Mouse (Mus musculus): Measurements from ENCODE around the gene Gpr62. TPM values are rescaled to one million over a fixed set of nuclear protein-coding genes. Genes with fewer than 3 reads are reported as not detected.

Gpr62 gene
- total RNA-seq, 2 experiments from 2014 or later = 0.44 to 0.65 TPM

GRCm38 (mm10) chr9:106457163-106457559, 8.6 kb downstream of the Gpr62 start:
- no peak for DNase-seq (ENCODE audit: low spot score in 2 of 2)

DNA sequence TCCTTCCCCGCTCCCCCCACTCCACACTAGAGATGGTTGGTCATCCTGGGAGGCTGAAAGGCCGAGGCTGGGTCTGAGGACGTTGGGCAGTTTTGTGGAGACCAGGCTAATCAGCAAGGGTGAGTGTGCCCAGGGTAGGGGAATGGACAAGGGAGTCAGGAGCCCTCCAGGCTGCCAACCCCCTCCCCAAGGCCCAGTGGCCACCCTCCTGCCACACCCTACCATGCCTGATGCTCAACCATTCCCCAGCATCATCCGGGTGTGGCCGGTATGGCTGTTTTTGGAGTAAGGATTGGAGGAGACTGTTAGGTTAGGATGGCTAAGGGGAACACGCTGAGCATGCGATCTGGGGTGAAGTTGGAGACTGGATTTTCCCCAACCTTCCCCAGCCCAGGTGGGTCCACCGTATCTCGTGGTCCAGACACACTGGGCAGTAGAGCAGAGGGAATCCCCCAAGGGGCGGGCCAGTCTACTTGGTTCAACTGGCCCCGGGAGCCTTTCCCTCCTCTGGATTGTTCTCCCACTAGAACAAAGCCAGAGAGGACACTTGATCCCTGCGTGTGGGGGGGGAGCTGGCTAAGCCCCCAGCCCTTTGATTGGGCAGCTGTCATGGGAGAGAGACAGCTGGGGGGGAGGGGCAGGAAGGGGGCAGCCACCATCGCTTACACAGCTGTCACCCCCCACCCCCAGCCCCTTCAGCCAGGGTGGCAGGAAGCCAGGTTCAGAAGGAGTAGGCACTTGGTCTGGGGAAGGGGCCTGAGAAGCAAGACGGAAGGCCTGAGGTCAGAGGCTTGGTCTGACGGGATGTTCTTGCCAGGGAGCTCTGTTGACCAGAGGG, 9.2 kb downstream of the Gpr62 start:
- DNase-seq (ENCODE audit: low spot score in 2 of 2) = peak; percentile 42 to 67

DNA sequence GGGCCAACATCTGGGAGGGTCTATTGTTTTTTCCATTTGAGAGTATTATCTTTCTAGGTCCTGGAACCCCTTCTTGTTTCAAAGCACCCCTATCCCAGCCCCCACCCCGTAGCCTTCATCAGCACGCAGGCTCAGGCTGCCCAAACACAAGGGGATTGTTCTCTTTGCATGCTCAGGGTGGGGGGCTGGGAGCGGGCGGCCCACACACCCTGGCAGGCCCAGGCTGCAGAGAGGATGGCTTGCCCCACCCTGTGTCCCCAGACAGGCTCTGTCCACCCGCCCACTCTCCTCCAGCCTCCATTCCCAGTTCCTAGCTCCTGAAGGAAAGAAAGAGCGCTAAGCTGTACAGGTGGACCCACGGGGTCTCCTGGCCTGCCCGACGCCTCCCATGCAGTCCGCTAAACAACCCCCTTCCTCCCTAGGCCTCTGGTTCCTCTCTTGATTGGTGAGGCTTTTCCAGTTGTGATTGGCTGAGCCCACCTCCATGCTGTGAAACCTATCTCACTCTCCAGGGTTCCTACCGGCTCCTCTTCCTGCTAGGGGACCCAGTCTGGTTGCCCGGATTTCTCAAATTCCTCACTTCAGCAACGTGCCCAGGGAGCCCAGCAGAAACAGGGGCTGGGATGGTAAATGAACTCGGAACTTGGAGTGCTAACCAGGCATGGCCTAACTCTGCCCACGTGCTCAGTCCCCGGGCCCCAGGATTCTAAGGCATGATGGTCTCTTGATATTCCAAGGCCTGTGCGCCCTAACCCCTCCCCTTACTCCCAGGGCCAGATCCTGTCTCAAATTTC, 10.7 kb downstream of the Gpr62 start:
- DNase-seq (ENCODE audit: low spot score in 2 of 2) = no peak

DNA sequence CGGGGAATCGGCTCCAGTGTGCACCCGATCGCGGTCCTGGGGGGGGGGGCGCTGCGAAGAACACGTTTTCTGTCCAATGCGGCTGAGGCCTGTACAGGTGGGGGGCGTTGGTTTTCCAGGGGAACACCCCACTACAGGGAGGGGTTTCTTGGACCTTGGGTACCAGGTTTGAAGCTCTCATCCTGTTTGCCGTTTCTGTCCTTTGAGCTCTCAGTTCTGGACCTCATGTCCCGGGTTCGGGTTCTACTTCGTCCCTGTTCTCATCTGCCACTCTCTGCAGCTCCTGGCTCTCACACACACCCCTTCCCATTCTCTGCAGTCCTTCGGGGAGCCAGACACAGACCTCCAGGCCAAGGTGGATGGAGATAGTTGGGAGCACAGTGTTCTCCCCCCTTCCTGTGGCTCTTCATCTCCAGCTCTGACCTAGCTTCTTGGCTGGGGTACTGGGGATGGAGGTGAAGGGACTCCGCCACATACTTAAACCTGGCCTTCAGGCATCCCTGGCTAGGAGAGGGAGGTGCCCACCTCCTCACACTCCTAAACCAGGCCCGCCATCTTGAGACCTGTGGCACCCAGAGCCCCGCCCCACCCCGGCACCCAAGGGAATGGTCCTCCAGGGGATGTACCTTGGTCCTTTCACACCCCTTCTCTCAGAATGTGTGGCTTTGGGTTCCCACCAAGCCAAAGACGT, 11.5 kb downstream of the Gpr62 start:
- no peak for DNase-seq (ENCODE audit: low spot score in 2 of 2)

DNA sequence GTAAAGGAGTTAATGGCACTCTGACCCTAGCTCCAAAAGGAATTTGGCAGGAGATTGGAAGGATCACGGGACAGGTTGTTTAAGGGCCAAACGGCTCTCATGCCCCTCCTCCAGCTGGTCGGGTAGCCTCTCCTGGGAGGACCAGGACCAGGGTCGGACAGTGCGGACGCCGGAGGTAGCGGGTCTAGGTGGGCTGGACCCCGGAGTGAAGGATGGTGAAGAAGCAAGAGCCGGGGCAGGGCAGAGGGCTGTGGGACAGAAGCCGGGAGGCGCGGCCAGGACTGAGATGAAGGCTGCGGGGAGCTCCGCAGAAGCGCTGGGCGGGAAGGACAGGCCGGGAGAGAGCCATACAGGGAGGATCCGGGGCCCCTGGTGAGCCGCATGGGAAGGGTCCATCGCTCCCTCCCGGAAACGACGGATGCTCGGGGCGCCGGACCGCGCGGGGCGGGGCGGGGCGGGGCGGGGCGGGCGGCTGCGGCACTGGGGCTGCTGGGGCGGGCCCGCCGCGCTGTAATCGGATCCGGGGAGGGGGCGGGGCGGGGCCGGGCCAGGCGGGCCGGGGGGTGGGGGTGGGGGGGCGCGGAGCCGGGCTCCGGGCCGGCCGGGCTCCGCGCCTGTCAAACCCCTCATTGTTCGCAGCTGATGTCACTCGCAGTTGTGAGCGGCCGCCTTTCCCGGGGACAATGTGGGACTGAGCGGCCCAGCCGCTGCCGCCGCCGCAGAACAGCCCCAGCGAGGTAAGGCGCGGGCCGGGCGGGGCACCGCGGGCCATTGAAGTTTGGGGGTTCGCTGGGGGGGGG, 12.3 kb downstream of the Gpr62 start, which contains the start of gene Pcbp4:
TSS of gene Pcbp4 (plus strand) at position 21 of the 800 bp plus-strand sequence.
- DNase-seq (ENCODE audit: low spot score in 2 of 2) = peak in 1 of 2 experiments; percentile 73

DNA sequence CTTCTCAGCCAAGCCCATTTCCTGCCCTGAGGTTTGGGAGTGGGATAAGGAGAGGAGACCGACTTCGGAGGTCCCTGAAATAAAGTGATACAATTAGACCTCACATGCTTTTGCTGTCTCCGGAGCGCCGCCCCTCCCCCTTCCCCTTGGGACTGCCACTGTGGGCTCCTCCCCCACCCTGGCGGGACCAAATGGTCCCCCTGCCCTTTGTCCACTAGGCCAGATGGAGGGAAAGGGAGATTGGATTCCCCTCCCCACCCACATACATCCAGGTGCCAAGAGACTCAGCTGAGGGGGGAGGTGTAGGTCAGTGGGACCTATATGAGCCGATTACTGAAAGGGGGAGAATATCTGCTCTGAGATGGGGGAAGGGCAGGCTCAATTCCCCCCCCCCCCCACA, 12.9 kb downstream of the Gpr62 start:
- no peak for DNase-seq (ENCODE audit: low spot score in 2 of 2)

DNA sequence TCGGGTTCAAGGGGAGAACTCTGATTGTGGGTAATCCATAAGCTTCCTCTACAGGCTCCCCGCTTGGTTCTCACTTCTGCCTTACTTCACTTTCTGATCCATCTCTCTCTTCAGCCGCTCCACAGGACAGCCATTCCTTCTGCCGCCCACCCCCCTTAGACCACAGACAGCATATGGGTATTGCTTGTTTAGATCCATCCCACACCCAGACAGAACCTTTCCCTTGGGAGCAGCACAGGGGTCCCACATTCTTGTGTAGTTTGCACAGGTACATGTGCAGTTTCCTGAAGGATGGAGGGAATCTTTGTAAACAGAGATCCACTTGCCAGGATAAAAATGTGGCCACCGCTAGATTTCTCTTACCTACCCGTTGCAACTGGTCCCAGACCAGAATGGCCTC, 13.4 kb downstream of the Gpr62 start:
- DNase-seq (ENCODE audit: low spot score in 2 of 2) = no peak

GRCm38 (mm10) chr9:106451899-106452298, 13.8 kb downstream of the Gpr62 start:
- DNase-seq (ENCODE audit: low spot score in 2 of 2) = no peak

DNA sequence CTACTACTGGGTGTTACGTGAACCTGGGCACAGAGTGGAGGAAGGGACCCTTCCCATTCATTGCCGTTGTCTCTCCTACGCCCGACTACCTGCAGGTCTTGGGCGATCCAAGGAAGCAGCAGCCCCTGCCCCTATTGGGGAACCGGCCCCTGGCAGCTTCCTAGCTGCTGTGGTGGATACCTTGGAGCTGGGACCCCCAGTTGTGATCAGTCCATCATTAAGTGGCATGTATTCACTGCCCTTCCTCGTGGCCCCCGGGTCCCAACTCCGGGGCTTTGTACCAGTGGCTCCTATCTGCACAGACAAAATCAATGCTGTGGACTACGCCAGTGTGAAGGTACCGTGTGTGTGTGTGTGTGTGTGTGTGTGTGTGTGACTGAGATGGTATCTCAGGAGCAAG, 14.4 kb downstream of the Gpr62 start:
- DNase-seq (ENCODE audit: low spot score in 2 of 2) = no peak

- DNase-seq (ENCODE audit: low spot score in 2 of 2) = peak in 1 of 2 experiments; percentile 70
Observed at GRCm38 (mm10) chr9:106450661-106451060, 15.1 kb downstream of the Gpr62 start.

DNA sequence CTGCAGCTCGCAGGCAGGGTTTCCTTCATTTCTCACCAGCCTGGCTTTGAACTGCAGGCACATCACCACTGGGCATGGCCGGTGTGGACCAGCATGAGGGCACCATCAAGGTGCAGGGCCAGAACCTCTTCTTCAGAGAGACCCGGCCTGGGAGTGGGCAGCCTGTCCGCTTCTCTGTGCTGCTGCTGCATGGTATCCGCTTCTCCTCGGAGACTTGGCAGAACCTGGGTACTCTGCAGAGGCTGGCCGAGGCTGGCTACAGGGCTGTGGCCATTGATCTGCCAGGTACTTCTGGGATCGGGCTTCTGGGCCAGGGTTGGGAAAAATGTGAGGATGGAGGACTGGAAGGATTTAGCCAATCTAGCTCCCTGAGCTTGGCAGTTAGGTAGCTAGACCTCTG, 15.8 kb downstream of the Gpr62 start:
- DNase-seq (ENCODE audit: low spot score in 2 of 2) = peak in 1 of 2 experiments; percentile 19

GRCm38 (mm10) chr9:106448498-106449031, 17.2 kb downstream of the Gpr62 start:
- DNase-seq (ENCODE audit: low spot score in 2 of 2) = peak; percentile 54 to 77

- DNase-seq (ENCODE audit: low spot score in 2 of 2) = peak in 1 of 2 experiments; percentile 25
Observed at GRCm38 (mm10) chr9:106447951-106448350, 17.8 kb downstream of the Gpr62 start.

DNA sequence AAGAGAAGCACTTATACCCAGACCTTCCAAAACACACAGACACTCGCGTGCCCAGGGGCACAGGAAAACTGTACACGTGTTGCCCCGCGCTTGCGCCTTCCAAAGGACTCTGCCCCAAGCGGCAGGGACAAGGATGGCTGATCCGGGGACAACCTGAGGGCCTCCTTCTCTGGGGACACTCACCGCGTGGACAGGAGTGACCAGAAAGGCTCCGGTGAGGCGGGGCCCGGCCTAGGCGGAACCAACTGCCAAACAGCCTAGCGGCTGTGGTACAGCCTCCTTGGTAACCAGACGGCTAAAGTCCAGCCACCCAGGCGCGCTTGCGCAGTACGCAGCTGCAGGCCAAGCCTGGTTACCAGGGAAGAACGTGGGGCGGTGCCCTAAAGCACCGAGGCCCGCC, 18.4 kb downstream of the Gpr62 start, which contains the start of the genes Abhd14b and Abhd14a:
TSS of gene Abhd14b (plus strand) at position 112 of the 400 bp plus-strand sequence.
TSS of gene Abhd14a (minus strand) at position 331 of the 400 bp plus-strand sequence.
- DNase-seq (ENCODE audit: low spot score in 2 of 2) = peak; percentile 83 to 94

DNA sequence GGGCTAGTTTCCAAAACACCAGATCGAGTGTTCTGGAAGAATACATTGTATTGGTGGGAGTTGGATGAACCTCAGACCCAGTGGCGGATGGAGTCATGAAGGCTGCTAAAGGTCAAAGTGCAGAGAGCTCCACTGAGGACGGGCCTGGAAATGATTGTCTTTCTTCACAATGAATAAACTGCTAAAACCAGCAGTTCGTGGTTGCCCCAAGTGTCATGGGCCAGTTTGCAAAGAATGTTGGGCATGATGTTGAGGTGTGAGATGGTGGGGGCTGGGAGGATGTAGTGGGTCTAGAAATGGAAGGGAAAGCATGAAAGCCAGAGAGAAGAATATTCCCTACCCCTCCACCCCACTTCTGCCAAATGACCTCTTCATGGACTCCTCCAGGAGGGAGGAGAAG, 20.9 kb downstream of the Gpr62 start:
- DNase-seq (ENCODE audit: low spot score in 2 of 2) = no peak

DNA sequence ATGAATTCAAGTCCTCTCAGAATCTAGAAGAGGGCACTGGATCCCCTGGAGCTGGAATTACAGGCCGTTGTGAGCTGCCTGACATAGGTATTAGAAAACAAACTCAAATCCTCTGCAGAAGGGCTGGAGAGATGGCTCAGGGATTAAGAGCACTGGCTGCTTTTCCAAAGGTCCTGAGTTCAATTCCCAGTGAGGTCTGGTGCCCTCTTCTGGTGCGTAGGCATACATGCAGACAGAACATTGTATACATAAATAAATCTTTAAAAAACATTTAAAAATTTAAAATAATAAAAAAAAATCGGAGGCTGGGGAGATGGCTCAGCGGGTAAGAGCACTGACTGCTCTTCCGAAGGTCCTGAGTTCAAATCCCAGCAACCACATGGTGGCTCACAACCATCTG, 23.1 kb downstream of the Gpr62 start:
- no peak for DNase-seq (ENCODE audit: low spot score in 2 of 2)

DNA sequence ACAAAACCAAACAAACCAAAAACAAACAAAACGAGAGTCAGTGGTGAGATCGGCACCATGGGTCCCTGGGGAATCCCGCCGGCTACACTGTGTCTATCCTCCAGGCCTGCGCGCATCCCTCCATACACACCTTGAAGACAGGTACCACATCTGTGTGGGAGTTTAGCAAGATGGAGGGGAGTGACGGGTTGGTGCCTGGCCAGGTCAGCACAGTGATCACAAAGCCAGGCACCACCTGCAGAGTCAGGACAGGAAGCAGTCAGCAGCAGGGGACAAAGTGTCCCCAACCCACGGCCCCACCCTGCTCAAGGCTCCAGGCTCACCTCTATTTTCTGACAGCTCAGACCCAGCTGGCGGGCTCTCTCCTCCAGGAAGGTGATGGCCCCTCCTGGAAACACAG, 29.2 kb downstream of the Gpr62 start:
- DNase-seq (ENCODE audit: low spot score in 2 of 2) = no peak

DNA sequence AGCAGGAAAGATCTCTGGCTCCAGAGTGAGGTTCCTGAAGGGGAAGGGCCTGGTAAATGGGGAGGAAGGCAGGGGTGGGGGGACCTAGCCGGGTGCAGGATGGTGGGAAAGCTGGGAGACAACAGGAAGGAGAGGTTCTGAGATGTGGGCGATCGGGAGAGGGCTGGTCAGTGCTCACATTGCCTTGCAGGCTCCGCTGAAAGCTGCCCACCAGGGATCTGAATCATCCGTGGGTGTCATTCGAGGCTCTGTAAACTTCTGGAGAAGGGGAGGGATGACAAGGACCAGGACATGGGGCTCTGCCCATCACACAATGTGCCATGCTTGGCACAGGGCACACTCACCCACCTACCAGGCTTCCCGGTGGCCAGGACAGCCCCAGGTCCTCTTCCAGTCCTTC, 32.3 kb downstream of the Gpr62 start:
- no peak for DNase-seq (ENCODE audit: low spot score in 2 of 2)

DNA sequence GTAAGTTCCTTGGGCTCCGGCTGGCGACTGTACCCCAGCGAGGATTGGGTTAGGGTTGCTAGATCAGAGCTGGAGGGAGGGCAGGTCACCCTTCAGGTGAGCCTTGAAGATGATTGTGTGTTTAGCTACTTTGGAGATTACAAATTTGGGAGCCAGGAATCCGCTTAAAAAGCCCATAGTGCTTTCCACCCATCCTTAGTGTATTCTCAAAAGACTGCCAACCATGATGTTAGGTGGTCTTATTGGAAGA, 35.8 kb downstream of the Gpr62 start:
- no peak for DNase-seq (ENCODE audit: low spot score in 2 of 2)

DNA sequence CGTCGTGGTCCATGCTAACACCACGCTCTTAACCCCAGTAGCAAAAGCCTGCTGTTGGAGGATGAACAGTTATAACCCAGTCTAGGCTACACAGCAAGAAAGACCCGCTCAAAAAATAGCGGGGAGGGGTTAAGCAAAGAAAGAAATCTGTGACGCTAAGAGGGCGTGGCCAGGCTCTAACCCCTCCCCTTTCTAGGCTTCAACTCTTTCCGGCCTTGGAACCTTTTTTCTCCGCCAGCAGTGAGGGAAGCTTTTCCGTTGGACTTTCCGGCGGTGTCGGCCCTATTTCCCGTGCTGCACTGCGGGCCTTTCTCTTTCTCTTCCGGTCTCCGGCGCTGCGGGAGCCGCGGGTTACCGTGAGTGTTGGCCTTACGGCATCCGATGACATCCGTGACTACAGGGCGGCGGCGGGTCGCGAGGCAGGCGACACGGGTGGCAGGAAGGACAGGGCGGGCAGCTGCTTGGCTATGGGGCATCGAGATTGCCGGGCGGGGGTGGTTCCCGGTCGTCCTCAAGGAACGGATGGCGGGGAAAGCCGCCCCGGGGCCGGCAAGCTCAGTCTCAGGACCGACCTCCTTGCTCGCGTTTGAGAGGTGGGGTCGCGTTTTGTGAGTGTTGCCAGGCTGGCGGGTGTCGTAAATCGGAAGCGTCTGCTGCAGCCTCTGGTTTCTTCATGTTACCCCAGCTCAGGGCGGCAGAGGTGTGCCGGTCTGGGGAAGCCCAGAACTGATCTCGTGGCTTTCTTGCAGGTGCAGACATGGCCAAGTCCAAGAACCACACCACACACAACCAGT, 36.3 kb downstream of the Gpr62 start, which contains the start of gene Rpl29:
TSS of gene Rpl29 (plus strand) at position 234 of the 794 bp plus-strand sequence.
- peak; percentile 81 to 94 for DNase-seq (ENCODE audit: low spot score in 2 of 2)
